Mouse (Mus musculus): ENCODE measurements around the gene Smim20. TPM values are rescaled to one million over a fixed set of nuclear protein-coding genes. Genes with fewer than 3 reads are reported as not detected.

Smim20 gene
- polyA plus RNA-seq, 1 experiment: 32.2 TPM

DNA sequence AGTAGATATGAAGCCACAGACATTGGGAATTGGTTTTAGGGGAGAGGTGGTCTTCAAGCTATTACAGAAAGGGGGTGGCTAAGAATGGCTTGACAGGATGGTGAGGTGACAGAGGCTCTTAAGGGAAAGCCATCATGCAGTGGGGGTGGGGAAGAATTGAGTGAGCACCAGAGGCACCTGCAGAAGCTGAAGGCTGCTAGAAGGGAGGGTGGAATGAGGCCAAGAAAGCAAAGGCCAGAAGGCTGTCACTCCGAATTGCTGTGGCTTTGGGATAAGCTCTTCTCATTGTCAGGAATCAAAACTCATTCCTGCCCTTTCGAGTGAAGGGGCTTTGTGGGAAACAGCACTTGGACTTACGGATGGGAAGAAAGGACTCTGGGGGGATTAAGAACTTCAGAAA is 12.1 kb upstream of the Smim20 start:
- no peak for TF ChIP-seq GATA1 (IDR thresholded peaks at IDR 0.05; ENCODE audit: low read length)

DNA sequence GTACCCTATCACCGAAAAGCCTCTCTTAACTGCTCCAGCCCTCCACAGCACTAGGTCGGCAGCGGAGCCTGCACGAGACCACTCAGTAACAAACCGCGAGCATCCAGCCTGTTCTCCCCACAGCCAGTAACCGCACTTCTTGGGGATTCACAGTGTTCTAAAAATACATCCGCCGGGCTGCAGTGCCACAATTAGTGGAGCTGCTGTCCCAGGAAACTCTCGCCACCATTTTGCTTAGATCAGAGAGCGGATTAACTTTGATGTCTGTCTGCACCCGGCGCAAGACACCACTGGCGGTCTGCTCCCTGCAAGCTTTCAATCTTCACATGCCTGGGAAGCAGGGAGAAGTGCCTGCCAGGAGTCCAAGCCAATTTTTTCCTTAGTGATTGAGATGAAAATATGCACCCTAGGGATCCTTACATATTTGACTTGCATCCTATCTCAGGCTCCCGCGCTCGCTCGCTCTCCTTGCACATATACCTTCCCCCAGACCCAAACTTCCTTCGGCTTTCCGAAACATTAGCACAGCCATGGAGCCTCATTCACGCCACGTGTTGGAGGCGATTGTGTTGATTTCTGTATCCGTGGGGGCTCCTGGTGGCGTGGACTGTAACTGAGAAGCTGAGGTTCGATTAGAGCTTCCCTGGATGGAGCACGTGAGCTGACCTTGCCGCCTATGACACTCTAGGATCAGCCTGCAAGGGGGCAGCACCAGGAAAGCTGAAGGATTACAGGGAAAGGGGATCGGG is 8.7 kb upstream of the Smim20 start:
- no peak for TF ChIP-seq GATA1 (IDR thresholded peaks at IDR 0.05; ENCODE audit: low read length)

DNA sequence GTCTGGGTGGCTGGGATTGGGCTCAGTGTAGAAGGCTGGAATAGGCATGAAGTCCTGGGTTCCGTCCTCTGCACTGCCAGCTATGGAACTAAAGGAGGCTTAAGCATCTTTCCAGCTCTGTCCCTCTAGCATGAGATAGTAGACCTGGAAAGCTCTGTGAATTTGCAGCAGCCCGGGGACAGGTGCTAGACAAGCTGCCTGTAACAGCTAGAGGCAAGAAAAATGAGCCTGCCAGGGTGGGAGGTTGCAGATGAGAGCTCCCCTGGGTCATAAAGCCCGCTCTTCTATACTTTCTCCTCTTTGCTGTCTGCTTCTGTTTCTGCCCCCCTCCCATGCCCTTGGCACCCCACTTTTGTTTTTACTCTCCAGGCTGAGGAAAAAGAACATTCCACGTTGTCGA is 7.0 kb upstream of the Smim20 start:
- TF ChIP-seq GATA1 (IDR thresholded peaks at IDR 0.05; ENCODE audit: low read length): no peak

DNA sequence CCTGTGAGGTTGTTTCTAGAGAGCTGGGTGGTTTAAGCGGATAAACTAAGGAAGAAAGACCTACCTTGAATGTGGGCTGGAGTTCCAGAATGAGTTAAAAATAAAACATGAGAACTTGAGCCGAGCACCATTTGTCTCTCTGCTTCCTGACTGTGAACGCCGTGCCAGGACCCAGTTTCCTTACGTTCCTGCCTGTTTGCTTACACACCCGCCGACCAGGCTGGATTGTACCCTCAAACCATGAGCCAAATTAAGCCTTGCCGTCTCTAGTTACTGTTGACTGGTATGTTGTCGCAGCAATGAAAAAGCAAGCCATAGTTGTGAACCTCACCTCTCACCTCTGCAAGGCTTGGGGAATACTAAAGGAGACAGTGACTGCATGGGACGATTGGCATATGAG is 4.9 kb upstream of the Smim20 start:
- TF ChIP-seq GATA1 (IDR thresholded peaks at IDR 0.05; ENCODE audit: low read length): no peak

DNA sequence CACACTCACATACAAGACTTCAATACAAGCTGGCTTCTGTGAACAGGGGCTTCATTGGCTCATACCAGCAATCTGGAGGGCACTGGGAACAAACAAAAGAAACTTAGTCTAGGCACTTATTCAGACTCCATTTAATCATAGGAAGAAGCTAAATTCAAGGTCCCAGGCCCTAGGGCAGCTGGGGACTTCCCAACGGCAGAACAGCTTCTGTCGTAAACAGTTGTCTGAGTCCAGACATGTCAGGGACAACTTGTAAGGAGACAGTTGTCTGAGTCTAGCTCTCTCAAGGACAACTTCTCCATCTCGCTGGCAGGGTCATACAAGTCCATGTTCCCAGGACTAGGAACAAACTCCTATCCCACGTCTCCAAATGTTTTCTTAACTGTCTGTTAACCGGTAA is 2.8 kb upstream of the Smim20 start:
- TF ChIP-seq GATA1 (IDR thresholded peaks at IDR 0.05; ENCODE audit: low read length): no peak

DNA sequence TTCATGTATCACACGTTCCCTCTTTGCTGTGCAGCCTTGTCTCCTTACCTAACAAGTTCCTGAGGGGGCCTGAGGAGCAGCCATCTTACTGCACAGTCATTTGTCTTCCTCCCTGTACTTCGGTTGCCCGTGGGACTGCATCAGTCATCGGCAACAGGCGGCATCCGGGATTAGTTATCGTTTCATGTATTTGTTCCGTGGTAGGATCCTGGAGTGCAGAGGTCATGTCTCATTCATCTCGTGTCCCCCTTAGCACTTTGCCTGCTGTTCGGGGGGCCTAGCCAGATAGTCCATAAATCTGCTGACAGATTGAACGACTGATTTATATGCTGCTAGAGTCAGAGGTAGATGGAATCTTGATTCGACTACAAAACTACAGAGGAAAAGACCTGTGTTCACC is 1.1 kb upstream of the Smim20 start:
- no peak for TF ChIP-seq GATA1 (IDR thresholded peaks at IDR 0.05; ENCODE audit: low read length)

- no peak for TF ChIP-seq GATA1 (IDR thresholded peaks at IDR 0.05; ENCODE audit: low read length)
These were observed 702 bp upstream of the Smim20 start for GRCm38 (mm10) chr5:53266181-53266580.

- no peak for TF ChIP-seq GATA1 (IDR thresholded peaks at IDR 0.05; ENCODE audit: low read length)
These were observed 1.3 kb downstream of the Smim20 start for GRCm38 (mm10) chr5:53268095-53268692.

DNA sequence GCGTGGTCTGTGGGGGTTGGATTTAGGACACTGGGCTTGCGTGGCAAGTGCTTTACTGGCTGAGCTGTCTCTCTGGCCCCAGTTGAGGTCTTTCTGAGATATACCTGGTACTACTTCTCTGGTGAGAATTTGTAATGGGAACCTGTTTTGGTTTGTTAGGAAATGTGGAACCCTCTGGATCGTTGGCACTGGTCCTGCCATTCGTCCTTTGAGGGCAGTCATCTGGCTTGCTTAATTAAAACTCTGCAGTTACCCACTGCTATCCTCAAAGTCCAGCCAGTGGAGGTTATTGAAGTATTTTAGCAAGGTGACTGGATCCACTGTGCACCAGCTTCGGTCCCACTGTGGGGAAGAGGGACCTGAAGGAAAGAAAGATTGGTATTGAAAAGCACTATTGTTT is 2.9 kb downstream of the Smim20 start:
- TF ChIP-seq GATA1 (IDR thresholded peaks at IDR 0.05; ENCODE audit: low read length): no peak

- TF ChIP-seq GATA1 (IDR thresholded peaks at IDR 0.05; ENCODE audit: low read length): no peak
These were observed 4.2 kb downstream of the Smim20 start for GRCm38 (mm10) chr5:53270947-53271711.

- no peak for TF ChIP-seq GATA1 (IDR thresholded peaks at IDR 0.05; ENCODE audit: low read length)
These were observed 5.7 kb downstream of the Smim20 start for GRCm38 (mm10) chr5:53272626-53273025.

- no peak for TF ChIP-seq GATA1 (IDR thresholded peaks at IDR 0.05; ENCODE audit: low read length)
These were observed 7.0 kb downstream of the Smim20 start for GRCm38 (mm10) chr5:53273699-53274430.

GRCm38 (mm10) chr5:53274811-53275355 is 8.0 kb downstream of the Smim20 start:
- no peak for TF ChIP-seq GATA1 (IDR thresholded peaks at IDR 0.05; ENCODE audit: low read length)

GRCm38 (mm10) chr5:53275376-53275775 is 8.5 kb downstream of the Smim20 start:
- TF ChIP-seq GATA1 (IDR thresholded peaks at IDR 0.05; ENCODE audit: low read length): no peak

- no peak for TF ChIP-seq GATA1 (IDR thresholded peaks at IDR 0.05; ENCODE audit: low read length)
These were observed 9.7 kb downstream of the Smim20 start for GRCm38 (mm10) chr5:53276470-53277022.

All from G1E-ER4 (cell line).